Mouse (Mus musculus) c-Kit-positive CD71-positive TER-119-positive erythroid progenitor cells, embryonic 14.5 days (primary cell): ENCODE data around the gene Rad50.

Experiments used
- DNase-seq: peaks from one replicate; pipeline ENCODE4 v3.0.0-alpha.2; 2013; ENCODE audit warnings: low spot score

The Rad50 gene

GRCm38 (mm10) chr11:53698521-53698920 is 8.6 kb downstream of the Rad50 start:
- DNase-seq, result no peak

DNA sequence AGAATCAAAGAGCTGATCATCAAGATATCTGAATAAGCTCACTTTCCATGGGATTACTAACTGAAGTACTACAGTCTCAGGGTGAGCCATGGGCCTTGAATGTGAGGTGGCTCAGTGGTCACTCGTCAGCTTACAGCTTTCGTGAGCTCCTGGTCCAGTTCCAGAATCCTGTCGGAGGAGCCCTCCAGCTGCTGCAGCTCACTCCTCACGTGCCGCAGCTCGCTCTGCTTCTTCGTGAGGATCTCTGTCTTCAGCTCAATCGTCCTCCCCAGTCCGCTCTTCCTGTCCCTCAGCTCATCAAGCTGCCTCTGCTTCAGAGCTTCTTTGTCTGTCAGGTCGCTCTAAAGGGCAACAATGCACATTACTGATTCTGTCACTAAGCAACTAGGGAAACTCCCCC is 15.1 kb downstream of the Rad50 start:
- DNase-seq, result no peak

DNA sequence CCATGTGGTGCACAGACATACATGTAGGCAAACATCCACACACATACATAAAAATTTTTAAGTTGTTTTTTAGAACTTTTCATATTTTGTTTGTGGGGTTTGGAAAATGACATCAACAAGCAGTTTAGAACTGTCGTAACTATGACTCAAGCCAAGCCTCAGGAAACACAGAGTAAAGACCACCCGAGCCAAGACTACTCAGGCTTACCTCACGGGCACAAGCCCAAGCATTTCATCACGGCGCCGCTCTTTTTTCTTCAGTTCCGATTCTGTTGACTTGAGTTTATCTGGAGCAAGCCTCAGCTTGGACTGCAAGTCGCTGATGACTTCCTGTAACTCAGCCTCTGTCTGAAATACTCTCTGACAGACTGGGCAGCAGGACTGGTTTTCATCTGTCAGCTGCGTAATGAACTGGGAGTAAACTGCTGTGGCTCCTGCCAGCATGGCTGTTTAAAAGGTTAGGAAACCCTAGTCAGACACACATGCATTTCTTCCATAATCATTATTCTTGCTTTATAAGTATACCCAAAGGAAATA is 24.1 kb downstream of the Rad50 start:
- no peak for DNase-seq

GRCm38 (mm10) chr11:53682170-53682569 is 24.9 kb downstream of the Rad50 start:
- no peak for DNase-seq

- DNase-seq, result no peak
Observed at GRCm38 (mm10) chr11:53681686-53682085, 25.4 kb downstream of the Rad50 start.

DNA sequence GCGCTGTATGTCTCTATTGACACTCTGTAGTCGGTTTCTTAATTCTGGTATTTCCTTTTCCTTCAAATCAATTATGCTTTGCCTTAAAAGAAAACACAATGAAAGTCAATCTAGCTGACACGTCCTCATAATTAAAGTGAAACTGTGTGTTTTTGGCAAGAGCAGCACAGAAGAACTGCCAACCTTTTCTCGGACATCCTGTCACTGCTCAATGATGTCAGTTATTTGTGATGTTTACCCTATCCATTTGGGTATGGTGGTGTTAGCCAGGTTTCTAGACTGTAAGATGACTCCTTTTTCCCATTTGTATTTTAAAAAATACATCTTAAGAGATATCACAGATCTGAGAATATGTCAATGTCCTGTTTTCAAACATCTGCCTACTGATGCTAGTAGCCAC is 27.0 kb downstream of the Rad50 start:
- no peak for DNase-seq

GRCm38 (mm10) chr11:53671414-53671813 is 35.7 kb downstream of the Rad50 start:
- no peak for DNase-seq

DNA sequence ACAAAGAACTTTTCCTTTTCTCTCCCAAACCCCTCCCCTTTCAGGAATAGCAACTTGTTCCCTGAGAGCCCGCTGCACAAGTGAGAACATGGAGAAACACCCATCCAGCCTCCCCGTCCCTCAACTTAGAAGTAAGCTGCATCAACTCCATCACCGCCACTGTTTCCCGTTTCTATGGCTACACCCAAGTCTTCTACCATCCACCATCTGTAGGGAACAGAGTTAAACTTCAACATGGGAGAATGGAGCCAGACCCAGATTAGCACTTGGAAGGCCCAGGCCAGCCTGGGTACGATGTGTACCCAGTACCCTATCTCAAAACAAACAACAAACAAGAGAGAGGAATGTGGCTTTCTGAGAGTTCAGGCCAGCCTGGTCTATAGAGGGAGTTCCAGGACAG is 43.0 kb downstream of the Rad50 start:
- no peak for DNase-seq

- DNase-seq, result no peak
Observed at GRCm38 (mm10) chr11:53662794-53663674, 44.1 kb downstream of the Rad50 start.

DNA sequence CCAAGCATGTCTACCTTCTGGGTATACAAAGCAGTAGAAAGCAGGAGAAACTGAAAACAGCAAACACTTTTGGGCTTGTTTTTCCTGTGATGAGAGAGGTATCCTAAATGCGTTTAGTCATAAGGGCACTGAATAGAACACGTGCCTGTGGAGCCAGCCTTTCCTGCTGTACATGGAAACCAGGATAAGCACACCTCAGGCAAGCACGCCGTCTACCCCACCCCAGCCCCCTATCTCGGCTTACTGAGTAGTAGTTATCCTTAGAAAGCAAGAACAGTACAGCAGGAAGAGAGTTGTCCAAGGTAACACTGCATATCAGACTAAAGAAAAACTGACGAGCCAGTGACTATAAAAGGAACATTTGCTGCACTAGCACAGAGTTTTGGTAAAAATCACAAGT is 49.3 kb downstream of the Rad50 start:
- peak; percentile 35 for DNase-seq

DNA sequence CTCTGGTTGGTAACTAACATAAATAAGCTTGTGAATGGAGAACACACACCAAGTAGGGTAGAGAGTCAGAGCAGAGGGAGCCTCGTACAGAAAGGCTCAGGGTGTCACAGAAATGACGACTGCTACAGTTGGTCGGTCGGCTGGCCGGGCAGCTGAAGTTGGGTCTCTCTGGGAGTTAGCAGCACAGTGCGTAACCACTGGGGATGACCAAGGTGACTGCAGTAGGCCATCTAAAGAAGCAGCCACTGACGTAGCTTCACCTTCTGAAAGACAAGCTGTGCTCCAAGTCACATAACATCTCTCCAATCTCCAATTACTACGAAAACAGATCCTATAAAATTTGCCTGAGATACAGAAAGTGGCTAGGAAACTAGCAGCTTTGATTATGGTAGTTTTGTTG is 49.7 kb downstream of the Rad50 start:
- DNase-seq, result no peak

DNA sequence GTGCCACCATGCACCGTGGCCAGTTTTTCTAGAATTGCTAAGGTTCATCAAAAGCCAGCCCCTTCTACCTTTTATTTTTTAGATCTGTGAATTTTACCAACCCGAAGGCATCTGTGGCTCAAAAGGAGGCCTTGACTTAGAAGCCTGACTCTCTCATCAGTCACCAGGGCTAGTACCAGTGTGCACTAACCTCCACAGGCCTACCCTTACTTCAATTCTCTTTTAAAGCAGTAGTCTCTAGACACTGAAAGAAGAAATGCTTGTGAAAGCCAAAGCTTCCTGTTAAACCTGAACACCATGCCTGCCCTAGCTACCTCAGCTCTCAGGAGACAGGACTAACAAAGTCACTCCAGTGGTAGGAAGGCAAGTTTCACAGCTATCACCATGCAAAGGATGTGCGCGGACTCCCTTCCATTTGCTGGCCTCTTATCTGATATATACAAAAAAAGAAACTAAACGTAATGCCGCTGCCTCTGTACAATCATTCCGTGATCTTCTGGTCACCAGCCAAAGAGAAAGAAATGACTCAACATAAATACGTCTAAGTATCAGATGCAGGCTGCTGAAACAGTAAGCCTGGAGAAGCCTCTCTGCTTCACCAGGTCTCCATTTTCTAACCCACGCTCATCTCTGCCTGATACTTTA is 50.4 kb downstream of the Rad50 start:
- DNase-seq, result peak; percentile 70

GRCm38 (mm10) chr11:53655043-53655442 is 52.1 kb downstream of the Rad50 start:
- peak; percentile 83 for DNase-seq

DNA sequence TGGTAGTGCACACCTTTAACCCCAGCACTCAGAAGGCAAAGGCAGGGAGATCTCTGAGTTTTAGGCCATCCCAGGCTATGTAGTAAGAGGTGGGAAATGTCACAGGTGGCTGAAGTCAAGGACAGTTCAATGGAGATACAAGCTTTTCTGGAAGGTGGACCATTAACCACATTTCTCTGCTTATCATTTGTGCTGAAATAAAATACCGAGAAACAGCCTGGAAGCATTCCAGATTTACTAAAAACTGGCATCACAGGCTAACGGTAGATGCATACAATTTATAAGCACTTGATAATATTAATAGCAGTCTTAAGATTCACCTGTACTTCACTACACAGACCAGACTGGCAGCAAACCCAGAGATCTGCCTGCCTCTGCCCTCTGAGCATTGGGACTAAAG is 54.7 kb downstream of the Rad50 start:
- DNase-seq, result no peak

GRCm38 (mm10) chr11:53651441-53651840 is 55.7 kb downstream of the Rad50 start:
- no peak for DNase-seq

DNA sequence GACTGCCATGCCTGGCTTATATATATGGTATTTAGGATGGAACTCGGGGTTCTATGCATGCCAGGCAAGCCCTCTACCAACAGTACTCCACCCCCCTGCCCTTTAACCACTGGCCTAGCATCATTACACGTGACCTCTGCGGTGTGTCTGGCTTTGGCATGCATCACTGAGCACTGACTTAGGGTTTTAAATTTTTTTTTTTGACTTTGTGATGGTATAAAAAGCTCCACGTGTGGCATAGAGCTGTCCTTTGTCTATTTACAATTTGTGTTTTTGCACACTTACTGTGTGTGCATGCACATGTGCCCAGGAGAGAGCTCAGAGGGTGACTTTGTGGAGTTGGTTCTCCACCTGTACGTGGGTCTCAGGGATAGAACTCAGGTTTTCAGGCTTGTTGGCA is 63.1 kb downstream of the Rad50 start:
- no peak for DNase-seq

DNA sequence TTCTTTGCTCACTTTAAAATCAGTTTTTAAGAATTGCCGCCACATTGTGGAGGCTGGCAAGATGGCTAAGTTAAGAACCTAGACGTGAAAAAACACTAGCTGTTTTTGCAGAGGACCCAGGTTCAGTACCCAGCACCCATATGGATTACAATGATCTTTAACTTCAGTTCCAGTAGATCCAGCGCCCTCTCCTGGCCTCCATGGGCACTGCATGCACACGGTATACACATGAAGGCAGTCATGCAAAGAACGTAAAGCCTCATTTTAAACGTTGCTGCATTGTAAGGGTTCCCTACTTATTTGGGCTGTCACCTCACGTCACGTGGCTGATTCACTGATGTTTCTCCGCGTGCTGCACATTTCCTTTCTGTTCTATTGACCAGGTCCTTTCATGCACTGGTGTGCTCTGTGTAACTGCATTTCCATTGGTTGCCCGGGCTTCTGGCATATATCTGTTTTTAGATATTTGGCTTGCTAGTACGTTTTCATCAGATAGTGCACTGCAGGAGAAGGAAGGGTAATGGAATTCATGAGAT is 64.3 kb downstream of the Rad50 start:
- DNase-seq, result no peak

GRCm38 (mm10) chr11:53637803-53638260 is 69.3 kb downstream of the Rad50 start:
- DNase-seq, result no peak

DNA sequence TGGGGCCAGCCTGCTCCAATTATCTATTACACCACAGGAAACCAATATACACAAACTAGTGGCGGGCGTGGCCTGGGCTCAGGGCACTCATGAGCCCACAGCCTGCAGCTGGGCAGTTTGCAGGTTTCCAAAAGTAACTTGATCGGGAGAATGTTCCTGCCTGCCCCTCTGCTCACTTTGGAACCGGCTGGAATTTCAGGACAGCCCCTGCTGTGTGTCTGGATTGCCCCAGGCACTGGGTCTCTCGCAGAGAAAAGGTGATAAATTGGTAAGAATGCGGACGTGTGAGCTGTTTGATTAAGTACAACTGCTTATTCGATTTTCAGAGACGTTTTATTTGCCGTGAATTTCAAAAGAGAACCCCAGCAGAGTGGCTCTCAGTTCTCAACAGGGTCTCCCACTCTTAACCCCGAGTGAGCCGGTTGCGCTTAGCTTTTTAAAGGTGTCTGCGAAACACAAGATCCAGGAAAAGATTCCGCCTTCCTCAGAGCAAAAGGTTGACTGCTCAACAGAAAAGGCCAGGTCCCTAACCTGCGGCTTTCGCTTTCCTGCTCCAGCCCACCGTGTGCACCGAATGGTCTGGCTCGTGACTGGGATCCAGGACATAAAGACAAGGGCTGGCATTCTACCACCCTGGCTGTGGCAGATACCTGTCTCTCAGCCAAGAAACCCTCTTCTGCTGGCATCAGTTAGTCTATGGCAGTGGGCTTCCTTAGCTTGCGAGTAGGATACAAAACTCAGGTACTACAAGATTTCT is 69.9 kb downstream of the Rad50 start:
- no peak for DNase-seq

DNA sequence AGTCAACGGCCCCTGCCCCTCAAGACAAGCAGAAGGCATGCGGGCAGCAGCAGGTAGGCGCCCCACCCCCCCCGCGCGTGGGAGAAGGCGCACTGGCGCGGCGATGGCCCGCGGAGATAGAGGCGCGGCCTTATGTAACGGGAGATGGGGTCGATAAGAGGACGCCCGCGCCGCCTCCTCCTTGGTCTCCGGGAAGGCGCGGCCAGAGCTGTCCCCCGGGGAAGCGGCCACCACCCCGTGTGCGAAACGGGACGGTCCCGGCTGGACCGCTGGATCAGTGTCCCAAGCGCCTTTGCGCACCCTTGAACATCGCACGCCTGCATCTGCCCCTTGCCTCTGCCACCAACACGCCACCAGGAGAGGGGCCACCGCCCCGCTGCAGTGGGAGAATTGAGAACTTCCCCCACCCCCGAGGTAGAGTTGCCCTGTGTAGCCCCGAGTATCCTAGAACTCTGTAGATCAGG is 70.9 kb downstream of the Rad50 start:
- DNase-seq, result no peak

DNA sequence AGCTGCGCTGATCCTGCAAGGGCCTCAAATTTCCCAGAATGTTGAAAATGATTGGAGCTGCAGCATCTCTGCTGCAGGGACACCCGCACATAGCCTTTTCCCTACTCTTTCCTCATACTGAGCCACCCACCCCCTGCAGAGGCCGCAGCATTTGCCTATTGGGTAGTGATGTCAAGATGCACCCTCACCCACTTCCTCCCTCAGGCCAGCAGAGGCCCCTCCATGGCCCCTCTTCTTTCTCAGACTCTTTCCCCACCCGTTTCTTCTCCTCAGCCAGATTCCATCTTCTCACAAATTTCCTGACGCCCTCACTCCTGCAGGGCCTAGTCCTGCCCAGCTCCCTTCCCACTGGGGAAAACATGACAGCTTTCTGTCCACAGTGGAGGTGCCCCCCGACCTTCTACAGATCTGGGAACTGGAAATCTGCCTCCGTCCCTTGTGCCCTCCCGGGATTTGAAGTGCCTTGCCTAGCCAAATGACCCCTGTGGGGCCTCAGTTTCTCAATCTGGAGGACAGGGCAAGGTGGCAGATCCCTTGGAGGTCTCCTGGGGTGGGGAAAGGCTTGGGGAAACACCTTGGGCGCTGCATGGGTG is 71.4 kb downstream of the Rad50 start:
- no peak for DNase-seq

DNA sequence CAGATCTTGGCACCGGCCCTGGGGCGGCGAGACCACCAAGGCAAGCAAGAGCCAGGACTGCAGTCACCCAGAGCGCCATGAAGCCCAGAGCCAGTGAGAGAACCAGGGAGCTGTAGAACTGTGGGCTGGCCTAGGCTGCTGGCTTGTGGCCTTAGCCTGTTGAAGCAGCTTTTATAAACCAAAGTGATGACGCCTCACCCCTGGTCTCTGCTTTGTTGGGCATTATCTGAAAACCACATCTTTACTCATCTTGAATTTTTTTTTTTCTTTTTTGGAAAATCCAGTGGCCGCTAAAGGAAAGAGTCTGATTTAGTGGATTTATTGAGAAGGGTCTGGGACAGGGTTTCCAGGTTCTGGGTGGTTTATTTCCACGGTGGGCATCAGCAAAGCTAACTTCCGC is 72.6 kb downstream of the Rad50 start, which contains the start of gene Il13:
Il13 (minus strand) TSS at position 147 of the 400 bp plus-strand sequence.
- DNase-seq, result no peak
